Mouse (Mus musculus): Measurements from ENCODE around the gene Sppl2a.
A peak's percentile ranks its signal among the peaks of the same experiment; 100 is the strongest.
"Not testable (repeated sequence)": the region's sequence is repeated elsewhere in the genome, so short reads cannot be mapped to it uniquely, and the experiment has no call there.

Sppl2a gene

GRCm38 (mm10) chr2:126892316-126892715, 40.7 kb downstream of the Sppl2a start:
- DNase-seq, result no peak

GRCm38 (mm10) chr2:126891743-126892142, 41.3 kb downstream of the Sppl2a start:
- DNase-seq, result no peak

GRCm38 (mm10) chr2:126887141-126887540, 45.9 kb downstream of the Sppl2a start:
- peak; percentile 31 for DNase-seq

GRCm38 (mm10) chr2:126885871-126886270, 47.2 kb downstream of the Sppl2a start:
- no peak for DNase-seq

GRCm38 (mm10) chr2:126882711-126883110, 50.3 kb downstream of the Sppl2a start:
- not testable (repeated sequence) for DNase-seq

GRCm38 (mm10) chr2:126877991-126878390, 55.0 kb downstream of the Sppl2a start:
- no peak for DNase-seq

GRCm38 (mm10) chr2:126875871-126876796, 56.9 kb downstream of the Sppl2a start, which contains the start of gene Trpm7:
Trpm7 (minus strand) TSS chr2:126876230.
- peak; percentile 95 for DNase-seq

DNA sequence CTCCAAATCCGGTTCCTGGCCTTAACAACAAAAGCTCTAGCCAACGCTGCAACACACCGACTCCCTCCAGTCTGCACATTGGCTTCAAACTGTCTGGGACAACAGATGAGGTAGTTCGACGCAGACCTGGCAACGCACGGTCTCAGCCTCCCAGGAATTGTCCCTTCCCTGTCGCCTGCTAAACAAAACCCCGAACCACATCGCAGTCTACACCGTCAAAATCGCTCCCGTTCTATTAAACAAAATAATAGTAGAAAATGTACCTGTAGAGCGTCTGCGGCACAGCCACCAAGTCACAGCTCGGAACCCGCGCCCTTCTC, 57.6 kb downstream of the Sppl2a start:
- peak; percentile 48 for DNase-seq

GRCm38 (mm10) chr2:126874809-126875515, 58.1 kb downstream of the Sppl2a start:
- DNase-seq, result peak; percentile 8

DNA sequence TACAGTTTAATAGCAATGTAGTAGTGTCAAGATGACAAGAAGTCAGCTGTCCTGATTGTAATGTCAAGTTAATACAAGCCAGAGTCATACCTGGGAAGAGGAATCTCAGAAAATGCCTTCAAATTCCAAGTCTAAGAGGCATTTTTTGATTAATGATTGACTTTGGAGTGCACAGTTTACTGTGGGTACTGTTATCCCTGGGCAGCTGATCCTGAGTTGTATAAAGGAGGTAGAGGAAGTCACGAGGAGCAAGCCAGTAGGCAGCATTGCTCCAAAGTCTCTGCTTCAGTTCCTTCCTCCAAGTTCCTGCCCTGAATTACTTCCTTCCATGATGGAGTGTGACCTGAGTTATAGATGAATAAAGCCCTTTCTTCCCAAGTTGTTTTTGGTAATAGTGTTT, 66.7 kb downstream of the Sppl2a start:
- no peak for DNase-seq

DNA sequence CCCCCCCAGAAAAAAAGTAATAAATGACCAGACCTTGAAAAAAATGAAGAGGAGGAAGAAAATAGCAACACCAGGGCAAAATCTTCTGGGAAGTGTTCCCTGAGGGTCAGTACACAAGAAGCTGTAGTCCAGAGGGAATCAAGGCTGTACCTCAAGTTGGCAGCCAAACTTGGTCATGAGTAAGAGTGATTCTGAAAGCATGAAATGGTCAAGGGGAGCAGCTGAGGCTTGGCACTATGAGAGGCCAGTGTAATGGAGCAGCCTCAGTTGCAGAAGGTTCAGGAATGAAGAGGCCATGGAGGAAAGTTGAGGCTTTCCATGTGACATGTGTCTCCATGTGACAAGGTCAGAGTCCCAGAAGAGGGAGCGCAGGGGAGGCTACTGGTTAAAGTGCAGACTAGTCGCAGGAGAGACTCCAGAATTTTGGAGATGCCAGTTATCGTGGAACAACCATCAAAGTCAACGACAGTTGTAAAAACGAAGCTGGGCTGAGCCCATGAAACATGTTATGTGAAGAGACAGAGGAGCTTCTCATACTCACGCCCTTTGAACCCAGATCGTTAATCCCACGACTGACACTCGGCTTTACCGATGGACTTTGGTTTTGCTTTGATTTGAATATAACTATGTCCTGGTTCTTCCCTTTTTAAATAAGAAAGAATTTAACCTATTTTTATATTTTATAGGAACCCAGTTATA, 67.4 kb downstream of the Sppl2a start:
- DNase-seq, result no peak

- DNase-seq, result no peak
These were observed 68.0 kb downstream of the Sppl2a start for GRCm38 (mm10) chr2:126865026-126865425.

DNA sequence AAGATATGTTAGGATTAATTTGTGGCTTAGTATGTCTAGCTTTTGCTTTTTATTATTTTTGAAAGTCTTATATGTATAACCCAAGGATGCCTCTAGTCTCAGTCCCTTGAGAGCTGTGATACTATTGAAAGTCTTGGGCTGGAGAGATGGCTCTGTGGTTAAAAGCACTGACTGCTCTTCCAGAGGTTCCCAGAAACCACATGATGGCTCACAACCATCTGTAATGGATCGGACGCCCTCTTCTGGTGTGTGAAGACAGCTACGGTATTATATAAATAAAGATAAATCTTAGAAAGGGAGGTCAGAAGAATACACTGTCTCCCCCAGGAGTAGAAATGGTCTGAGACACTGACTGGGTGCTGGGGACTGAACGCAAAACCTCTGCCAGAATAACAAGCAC, 88.3 kb downstream of the Sppl2a start:
- DNase-seq, result no peak
